Mouse (Mus musculus) thymus, adult 2 months (tissue): ENCODE results near the gene Mtr.

Experiments
- CTCF ChIP-seq: fragments of 200-500 bp; IDR thresholded peaks from 2 replicates; pipeline ENCODE4 v1.5.1; 2012; ENCODE audit warnings: mild to moderate bottlenecking, control low read depth, low read length, moderate library complexity, borderline replicate concordance; ENCODE audit not compliant: control insufficient read depth, poor library complexity, insufficient read depth; ENCODE audit errors: extremely low read depth
- POLR2A ChIP-seq: fragments of 200-500 bp; IDR thresholded peaks from 2 replicates; pipeline ENCODE4 v1.6.1; 2012; ENCODE audit warnings: mild to moderate bottlenecking, low read length, control low read depth, moderate library complexity; ENCODE audit not compliant: control insufficient read depth, poor library complexity, insufficient read depth; ENCODE audit errors: extremely low read depth

DNA sequence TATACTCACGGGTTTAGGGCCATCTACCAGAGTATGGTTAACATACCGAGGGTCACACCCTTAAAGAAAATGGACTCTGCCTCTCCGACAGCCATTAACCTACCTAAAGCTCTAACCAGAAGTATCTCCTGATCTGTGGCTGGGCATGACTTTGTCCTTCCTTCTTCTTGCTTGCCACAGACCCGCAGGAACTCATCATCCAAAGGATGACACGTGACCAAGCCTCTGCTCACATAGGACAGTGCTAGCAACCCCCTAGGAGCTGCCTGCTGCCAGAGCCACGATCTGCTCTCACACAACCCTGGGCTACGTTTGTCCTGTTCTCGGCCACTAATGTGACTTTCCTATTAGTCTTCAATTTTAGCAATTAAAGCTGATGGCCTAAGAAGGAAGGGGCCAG, 47.6 kb upstream of the Mtr start:
- TF ChIP-seq POLR2A (no peak), CTCF (no peak)
